Mouse (Mus musculus) left cerebral cortex, adult 9 months (tissue): ENCODE results near the gene Sfmbt2.

Experiments used
- DNase-seq, 2 experiments: peaks; one replicate each; pipeline ENCODE4 v3.0.0; 2022; ENCODE audit warnings: low spot score in 2 of 2

The Sfmbt2 gene

GRCm38 (mm10) chr2:10372776-10373507, 2.6 kb downstream of the Sfmbt2 start:
- DNase-seq: no peak

GRCm38 (mm10) chr2:10373508-10374206, 3.3 kb downstream of the Sfmbt2 start:
- DNase-seq: no peak

GRCm38 (mm10) chr2:10374207-10375023, 4.1 kb downstream of the Sfmbt2 start:
- peak in 1 of 2 experiments; percentile 7 for DNase-seq

GRCm38 (mm10) chr2:10375024-10375372, 4.7 kb downstream of the Sfmbt2 start:
- peak in 1 of 2 experiments; percentile 14 for DNase-seq

- DNase-seq: no peak
Observed at GRCm38 (mm10) chr2:10389988-10390387, 19.7 kb downstream of the Sfmbt2 start.

GRCm38 (mm10) chr2:10390791-10391190, 20.5 kb downstream of the Sfmbt2 start:
- no peak for DNase-seq

- DNase-seq: peak; percentile 15 to 60
Observed at GRCm38 (mm10) chr2:10395143-10395542, 24.8 kb downstream of the Sfmbt2 start.

- no peak for DNase-seq
Observed at GRCm38 (mm10) chr2:10397790-10398189, 27.5 kb downstream of the Sfmbt2 start.

GRCm38 (mm10) chr2:10406151-10406550, 35.8 kb downstream of the Sfmbt2 start:
- no peak for DNase-seq

GRCm38 (mm10) chr2:10409422-10409821, 39.1 kb downstream of the Sfmbt2 start:
- DNase-seq: no peak

- peak in 1 of 2 experiments; percentile 30 for DNase-seq
Observed at GRCm38 (mm10) chr2:10410069-10410468, 39.8 kb downstream of the Sfmbt2 start.

GRCm38 (mm10) chr2:10420944-10421420, 50.7 kb downstream of the Sfmbt2 start:
- DNase-seq: no peak

GRCm38 (mm10) chr2:10437290-10437689, 67.0 kb downstream of the Sfmbt2 start:
- no peak for DNase-seq

- DNase-seq: no peak
Observed at GRCm38 (mm10) chr2:10441811-10442210, 71.5 kb downstream of the Sfmbt2 start.

- no peak for DNase-seq
Observed at GRCm38 (mm10) chr2:10453577-10453976, 83.3 kb downstream of the Sfmbt2 start.

GRCm38 (mm10) chr2:10458309-10458708, 88.0 kb downstream of the Sfmbt2 start:
- DNase-seq: no peak

GRCm38 (mm10) chr2:10516516-10516915, 146.2 kb downstream of the Sfmbt2 start:
- DNase-seq: no peak

GRCm38 (mm10) chr2:10521719-10522415, 151.6 kb downstream of the Sfmbt2 start:
- DNase-seq: no peak

GRCm38 (mm10) chr2:10525622-10526021, 155.3 kb downstream of the Sfmbt2 start:
- DNase-seq: no peak

GRCm38 (mm10) chr2:10541762-10542161, 171.5 kb downstream of the Sfmbt2 start:
- DNase-seq: no peak

- DNase-seq: no peak
Observed at GRCm38 (mm10) chr2:10542388-10542787, 172.1 kb downstream of the Sfmbt2 start.

GRCm38 (mm10) chr2:10558816-10559215, 188.5 kb downstream of the Sfmbt2 start:
- DNase-seq: no peak
